Mouse (Mus musculus) thymus, postnatal 25 days (tissue): ENCODE measurements around the gene S100a1.

ENCODE experiments used
- DNase-seq: peaks from one replicate; pipeline ENCODE4 v3.0.0; 2022

Gene S100a1

GRCm38 (mm10) chr3:90508950-90509746 lies 5.0 kb downstream of the S100a1 start, which contains the start of gene Chtop:
Gene Chtop (minus strand): TSS chr3:90509498.
- DNase-seq: peak; percentile 99

GRCm38 (mm10) chr3:90508287-90508949 lies 5.8 kb downstream of the S100a1 start:
- DNase-seq: no peak

- no peak for DNase-seq
Measured at GRCm38 (mm10) chr3:90506362-90506761, 7.8 kb downstream of the S100a1 start.

GRCm38 (mm10) chr3:90505216-90505615 lies 9.0 kb downstream of the S100a1 start:
- DNase-seq: no peak

- no peak for DNase-seq
Measured at GRCm38 (mm10) chr3:90503444-90503843, 10.7 kb downstream of the S100a1 start.

GRCm38 (mm10) chr3:90497597-90497996 lies 16.6 kb downstream of the S100a1 start:
- no peak for DNase-seq

GRCm38 (mm10) chr3:90495850-90496525 lies 18.2 kb downstream of the S100a1 start:
- no peak for DNase-seq

GRCm38 (mm10) chr3:90493831-90494540 lies 20.2 kb downstream of the S100a1 start:
- DNase-seq: no peak

GRCm38 (mm10) chr3:90491350-90491749 lies 22.8 kb downstream of the S100a1 start:
- DNase-seq: peak; percentile 58

GRCm38 (mm10) chr3:90490696-90491256 lies 23.4 kb downstream of the S100a1 start, which contains the start of gene Snapin:
Gene Snapin (minus strand): TSS chr3:90491033.
- DNase-seq: peak; percentile 96

- DNase-seq: no peak
Measured at GRCm38 (mm10) chr3:90488576-90488975, 25.6 kb downstream of the S100a1 start.

GRCm38 (mm10) chr3:90486998-90487397 lies 27.2 kb downstream of the S100a1 start:
- DNase-seq: no peak

GRCm38 (mm10) chr3:90475831-90476611 lies 38.2 kb downstream of the S100a1 start, which contains the start of gene Ilf2:
Gene Ilf2 (plus strand): TSS chr3:90476126.
- peak; percentile 94 for DNase-seq

- DNase-seq: no peak
Measured at GRCm38 (mm10) chr3:90475151-90475830, 38.9 kb downstream of the S100a1 start.

GRCm38 (mm10) chr3:90472213-90472612 lies 42.0 kb downstream of the S100a1 start:
- DNase-seq: peak; percentile 78

GRCm38 (mm10) chr3:90467618-90468300 lies 46.4 kb downstream of the S100a1 start:
- no peak for DNase-seq

- peak; percentile 24 for DNase-seq
Measured at GRCm38 (mm10) chr3:90466311-90466766, 47.9 kb downstream of the S100a1 start.

GRCm38 (mm10) chr3:90465686-90466310 lies 48.4 kb downstream of the S100a1 start, which contains the start of gene Npr1:
Gene Npr1 (minus strand): TSS chr3:90465866.
- no peak for DNase-seq

- peak; percentile 21 for DNase-seq
Measured at GRCm38 (mm10) chr3:90465081-90465685, 49.0 kb downstream of the S100a1 start.
